Mouse (Mus musculus): ENCODE data around the gene Tnfrsf4.

Tnfrsf4 gene

DNA sequence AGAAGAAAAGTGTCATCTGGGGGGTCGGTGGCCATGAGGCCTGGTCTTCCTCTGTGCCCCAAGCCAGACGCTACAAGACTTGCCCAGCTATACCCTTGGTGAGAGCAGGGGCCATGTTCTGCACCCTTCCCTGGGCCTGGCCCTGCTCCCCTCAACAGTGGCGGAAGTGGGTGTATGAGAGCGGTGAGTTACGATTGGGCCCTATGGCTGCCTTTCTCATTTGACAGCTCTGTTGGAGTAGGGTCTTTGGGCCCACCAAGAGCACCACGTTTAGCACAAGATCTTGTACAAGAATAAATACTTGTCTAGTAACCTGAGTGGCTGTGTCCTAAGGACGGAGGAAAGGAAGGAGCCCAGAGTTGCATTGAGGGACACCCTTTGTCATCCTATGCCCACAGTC lies 14.9 kb downstream of the Tnfrsf4 start:
- 90% methylated on average over 7 of the region's 7 CpGs for WGBS

- 35% methylated on average over 9 of the region's 9 CpGs for WGBS
These were observed 17.0 kb downstream of the Tnfrsf4 start for GRCm38 (mm10) chr4:156030651-156031118.

- WGBS = 4% methylated on average over 7 of the region's 7 CpGs
These were observed 17.6 kb downstream of the Tnfrsf4 start for GRCm38 (mm10) chr4:156031255-156031592.

GRCm38 (mm10) chr4:156031593-156032391 lies 18.1 kb downstream of the Tnfrsf4 start:
- WGBS = 2% methylated on average over 24 of the region's 24 CpGs

- WGBS = 89% methylated on average over 4 of the region's 4 CpGs
These were observed 19.2 kb downstream of the Tnfrsf4 start for GRCm38 (mm10) chr4:156032856-156033255.

DNA sequence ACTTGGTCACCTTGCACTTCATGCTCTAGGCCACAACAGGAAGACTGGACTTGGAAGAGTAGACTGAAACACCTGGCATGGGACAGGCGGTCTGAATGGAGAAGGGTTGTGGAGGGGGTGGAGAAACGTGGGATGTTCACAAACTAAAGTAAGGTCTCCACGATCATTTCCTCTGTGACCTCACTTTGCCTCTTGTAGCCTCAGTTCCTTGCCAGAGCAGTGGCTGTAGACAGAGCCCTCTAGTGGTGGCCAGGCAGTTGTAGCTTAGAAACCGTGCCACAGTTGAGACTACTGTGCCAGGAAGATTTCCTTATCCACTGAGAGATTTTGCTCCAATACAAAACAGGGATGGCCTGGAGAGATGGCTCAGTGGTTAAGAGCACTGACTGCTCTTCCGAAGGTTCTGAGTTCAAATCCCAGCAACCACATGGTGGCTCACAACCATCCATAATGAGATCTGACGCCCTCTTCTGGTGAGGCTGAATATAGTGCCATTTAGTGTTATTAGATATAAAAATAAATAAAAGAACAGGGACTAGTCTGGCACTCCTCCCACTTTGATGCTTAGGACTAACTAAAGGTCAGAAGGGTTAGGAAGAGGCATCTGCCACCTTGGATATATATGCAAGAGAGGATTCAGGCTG lies 20.0 kb downstream of the Tnfrsf4 start:
- WGBS = 37% methylated on average over 6 of the region's 6 CpGs

GRCm38 (mm10) chr4:156034301-156034700 lies 20.7 kb downstream of the Tnfrsf4 start:
- WGBS = 69% methylated on average over 4 of the region's 4 CpGs

- 7% methylated on average over 25 of the region's 25 CpGs for WGBS
These were observed 21.3 kb downstream of the Tnfrsf4 start for GRCm38 (mm10) chr4:156034901-156035300.

GRCm38 (mm10) chr4:156044754-156045153 lies 31.1 kb downstream of the Tnfrsf4 start:
- 82% methylated on average over 5 of the region's 5 CpGs for WGBS

DNA sequence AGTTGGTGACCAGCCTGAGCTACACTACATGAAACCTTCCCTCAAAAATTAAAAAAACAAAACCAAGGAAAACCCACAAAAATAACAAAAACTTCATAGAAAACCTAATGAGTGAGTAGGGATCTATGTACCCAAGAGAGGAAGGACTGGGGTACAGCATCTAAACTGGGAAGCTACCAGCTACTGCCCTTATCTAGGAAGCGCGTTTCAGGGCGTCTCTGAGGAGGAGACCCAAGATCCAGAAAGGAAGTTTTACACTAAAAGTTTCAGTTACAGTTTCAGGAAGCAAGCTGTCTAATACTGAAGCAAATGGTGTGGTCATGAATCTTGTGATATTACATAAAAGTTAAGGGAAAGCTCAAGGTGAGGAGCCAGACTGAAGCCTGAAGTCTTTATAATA lies 36.1 kb downstream of the Tnfrsf4 start:
- WGBS = 82% methylated on average over 3 of the region's 3 CpGs

DNA sequence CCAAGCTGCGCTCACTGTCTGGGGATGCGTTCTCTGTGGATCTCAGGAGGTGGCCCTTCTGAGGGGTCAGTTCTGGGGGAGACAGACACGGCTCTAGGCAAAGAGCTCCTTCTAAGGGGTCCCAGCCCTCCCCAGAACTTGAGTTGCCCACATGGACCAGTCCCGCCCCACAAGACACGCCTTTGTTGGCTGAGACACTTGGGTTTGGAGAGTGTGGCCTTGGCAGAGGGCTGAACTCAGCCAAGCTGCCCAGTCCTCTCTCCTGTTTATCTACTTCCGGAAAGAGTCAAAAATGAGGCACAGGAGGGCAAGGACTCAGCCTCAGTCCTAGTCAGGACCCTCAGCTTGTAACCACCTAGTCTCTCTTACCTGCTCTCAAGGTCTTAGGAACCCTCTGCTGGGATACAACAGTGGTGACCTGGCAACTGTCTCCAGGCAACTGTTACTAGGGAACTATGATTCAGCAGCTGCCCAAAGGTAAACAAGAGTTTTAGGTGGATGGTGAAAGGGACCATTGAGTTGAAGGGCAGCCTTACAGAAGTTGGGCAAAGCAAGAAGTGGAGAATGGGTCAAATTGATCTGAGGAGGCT lies 36.8 kb downstream of the Tnfrsf4 start:
- WGBS = 80% methylated on average over 6 of the region's 6 CpGs

DNA sequence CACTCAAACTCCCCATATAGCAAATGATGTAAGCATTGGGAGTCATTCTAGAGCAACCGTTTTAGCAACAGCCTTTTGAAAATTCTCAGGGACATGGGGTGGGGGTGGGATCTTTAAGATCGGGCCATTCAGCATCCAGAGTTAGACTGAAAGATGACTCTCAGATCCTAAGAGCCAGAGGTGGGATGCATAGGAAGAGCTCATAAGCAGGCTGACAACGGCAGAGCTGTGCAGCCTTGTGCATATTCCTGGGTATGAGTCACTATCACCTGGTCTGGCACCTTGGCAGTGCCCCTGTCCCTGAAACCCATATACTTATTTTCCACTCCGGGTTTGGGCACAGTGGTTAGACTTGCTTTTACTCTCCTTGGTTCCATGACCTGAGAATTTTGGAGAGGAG lies 39.5 kb downstream of the Tnfrsf4 start:
- WGBS = 57% methylated on average over 4 of the region's 4 CpGs

- 83% methylated on average over 4 of the region's 4 CpGs for WGBS
These were observed 40.5 kb downstream of the Tnfrsf4 start for GRCm38 (mm10) chr4:156054130-156054529.

DNA sequence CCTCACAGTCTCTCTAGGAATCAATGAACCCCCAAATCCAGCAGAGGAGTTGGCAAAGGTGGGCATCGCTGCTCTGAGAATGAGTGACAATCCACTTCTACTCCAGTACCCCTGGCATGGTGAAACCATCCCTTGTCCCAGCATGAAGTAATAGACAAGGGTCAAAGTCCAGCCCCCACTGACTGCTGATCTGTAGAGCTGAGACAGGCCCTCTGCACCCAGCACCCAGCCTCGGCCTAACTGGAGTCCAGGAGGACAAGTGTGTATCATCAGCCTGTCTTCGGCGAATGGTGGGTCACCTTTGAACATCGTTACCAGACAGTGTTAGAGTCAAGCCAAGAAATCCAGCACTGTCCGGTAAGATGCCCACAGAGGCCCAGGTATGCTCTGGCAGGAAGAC lies 41.0 kb downstream of the Tnfrsf4 start:
- 95% methylated on average over 6 of the region's 6 CpGs for WGBS

- 92% methylated on average over 5 of the region's 5 CpGs for WGBS
These were observed 41.5 kb downstream of the Tnfrsf4 start for GRCm38 (mm10) chr4:156055173-156055572.

DNA sequence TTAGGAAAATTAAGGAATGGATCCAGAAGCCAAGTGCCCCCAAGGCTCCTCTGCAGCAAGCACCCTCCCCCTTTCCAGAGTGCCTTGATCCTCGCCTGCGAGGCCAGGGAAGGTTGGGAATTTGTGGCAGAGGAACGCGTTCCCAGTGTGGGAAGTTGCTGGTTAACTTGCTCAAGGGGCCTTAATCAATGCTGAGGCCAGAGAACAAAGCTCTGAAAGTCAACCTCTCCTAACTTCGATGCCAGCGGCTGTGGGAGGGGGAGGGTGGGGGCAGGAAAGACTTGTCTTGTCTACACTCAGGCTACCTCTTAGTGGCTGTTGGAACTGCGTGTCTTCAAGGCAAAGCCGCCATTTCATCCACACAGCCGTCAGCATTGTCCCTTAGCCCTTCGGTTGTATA lies 44.1 kb downstream of the Tnfrsf4 start:
- 74% methylated on average over 10 of the region's 10 CpGs for WGBS

GRCm38 (mm10) chr4:156058826-156059225 lies 45.2 kb downstream of the Tnfrsf4 start:
- 74% methylated on average over 9 of the region's 9 CpGs for WGBS

- 68% methylated on average over 5 of the region's 5 CpGs for WGBS
These were observed 45.6 kb downstream of the Tnfrsf4 start, which contains the start of gene Ttll10 for GRCm38 (mm10) chr4:156059261-156059660. Gene Ttll10 (minus strand): TSS chr4:156059414.

GRCm38 (mm10) chr4:156059713-156060112 lies 46.1 kb downstream of the Tnfrsf4 start:
- WGBS = 68% methylated on average over 10 of the region's 10 CpGs

DNA sequence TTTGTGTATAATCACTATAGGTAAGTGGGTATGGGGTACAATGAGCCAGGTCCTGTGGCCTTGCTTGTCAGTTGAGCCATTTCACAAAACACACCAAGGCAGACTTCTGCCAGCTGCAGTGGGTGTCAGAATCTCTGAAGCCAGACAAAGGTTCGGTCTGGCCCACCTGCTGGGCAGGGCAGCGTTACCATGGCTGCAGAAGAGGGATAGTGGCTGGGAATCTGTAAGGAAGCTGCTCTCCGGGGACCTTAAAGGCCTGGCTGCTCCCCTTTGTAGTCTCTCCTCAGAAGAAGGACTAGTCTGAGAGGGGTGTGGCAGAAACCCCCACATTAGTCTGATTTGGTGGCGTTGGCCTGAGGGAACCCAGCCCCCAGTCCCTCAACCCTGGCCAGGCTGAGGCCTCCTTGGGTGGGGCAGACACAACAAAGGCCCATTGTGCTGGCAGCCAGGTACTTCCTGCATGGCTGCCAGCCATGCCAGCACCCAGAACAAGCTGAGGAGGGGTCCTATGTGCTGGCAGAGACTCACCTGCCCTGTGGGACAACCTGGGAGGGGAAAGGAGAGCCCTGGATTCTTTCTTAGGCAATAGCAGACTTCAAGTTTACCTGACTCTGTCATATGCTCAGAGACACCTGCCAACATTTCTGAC lies 50.3 kb downstream of the Tnfrsf4 start:
- WGBS = 47% methylated on average over 4 of the region's 4 CpGs

DNA sequence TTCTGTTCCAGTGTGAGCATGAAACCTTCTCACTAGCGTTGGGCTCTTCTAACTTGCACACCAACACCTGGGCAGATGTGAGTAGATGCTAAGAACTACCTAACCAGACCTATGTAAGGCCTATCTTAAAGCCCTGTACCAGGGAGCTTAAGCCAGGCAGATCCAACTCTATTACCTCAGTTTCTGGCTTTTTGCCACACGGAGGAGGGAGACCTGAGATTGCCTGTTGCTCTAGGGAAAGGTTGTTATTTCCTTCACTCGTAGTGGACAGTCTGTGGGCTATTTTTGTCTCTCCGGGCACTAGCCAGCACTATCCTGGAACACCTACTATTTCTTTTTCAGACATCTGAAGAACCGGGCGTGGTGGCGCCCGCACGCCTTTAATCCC lies 50.9 kb downstream of the Tnfrsf4 start:
- 78% methylated on average over 9 of the region's 9 CpGs for WGBS

GRCm38 (mm10) chr4:156065156-156065894 lies 51.7 kb downstream of the Tnfrsf4 start:
- 91% methylated on average over 10 of the region's 10 CpGs for WGBS
